Mouse (Mus musculus) spleen, postnatal 14 days (tissue): ENCODE data around the gene Ncor2.

Source experiments
- DNase-seq, 2 experiments: peaks; one replicate each; pipeline ENCODE4 v3.0.0; 2021 to 2022; ENCODE audit warnings: low spot score in 2 of 2

Gene Ncor2

DNA sequence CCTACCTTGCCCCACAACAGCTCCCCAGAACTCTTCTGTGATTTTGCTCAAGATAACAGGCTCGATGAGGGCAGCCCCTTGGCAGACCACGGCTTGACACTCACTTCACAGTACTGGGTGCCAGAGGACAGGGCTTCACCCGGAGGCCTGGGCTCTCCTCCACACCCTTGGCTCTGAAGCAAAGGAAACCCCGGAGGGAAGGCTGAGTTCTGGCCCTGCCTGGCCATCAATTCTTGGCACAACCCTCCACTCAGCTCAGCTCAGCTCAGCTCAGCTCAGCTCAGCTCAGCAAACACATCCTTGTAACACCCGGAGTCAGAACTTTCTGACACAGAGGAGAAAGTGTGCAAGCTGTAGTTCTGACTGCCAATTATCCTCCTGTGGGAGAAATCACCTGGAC is 30.3 kb downstream of the Ncor2 start:
- DNase-seq: no peak

DNA sequence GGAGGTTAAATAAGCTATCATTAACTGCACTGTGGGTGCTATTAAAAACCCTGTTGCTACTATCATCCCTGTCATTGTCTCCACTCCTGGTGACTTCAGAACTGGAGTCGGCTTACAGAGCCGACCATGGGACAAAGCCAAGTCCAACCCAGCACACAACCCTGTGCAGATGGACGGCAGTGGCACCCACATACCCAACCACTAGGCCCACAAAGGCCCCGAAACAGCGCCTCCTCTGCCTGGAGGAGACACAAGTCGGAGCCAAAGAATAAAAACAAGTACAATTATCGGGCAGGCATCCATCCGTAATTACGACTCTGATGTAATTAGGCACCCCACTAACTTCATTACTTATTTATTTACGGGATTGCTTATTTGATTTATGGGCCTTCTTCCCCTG is 30.8 kb downstream of the Ncor2 start:
- DNase-seq: no peak

DNA sequence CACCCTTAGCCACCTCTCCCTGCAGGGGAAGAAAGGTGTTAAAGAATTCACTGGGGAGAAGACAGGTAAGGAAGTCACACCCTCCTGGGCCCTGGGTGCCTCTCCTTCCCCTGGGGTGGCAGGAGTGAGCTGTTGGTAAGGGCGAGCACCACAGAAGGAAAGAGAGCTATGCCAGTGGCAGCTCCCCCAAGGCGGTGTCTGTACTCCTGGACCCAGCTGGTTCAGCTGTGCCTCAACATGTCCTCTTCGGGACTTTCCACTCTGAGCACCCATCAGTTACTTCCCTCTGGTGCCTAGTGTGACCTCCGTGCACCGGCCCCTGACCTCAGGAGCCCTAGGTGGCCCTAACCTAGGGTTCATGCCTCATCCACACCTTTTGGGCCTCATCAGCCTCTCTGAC is 31.9 kb downstream of the Ncor2 start:
- DNase-seq: no peak

DNA sequence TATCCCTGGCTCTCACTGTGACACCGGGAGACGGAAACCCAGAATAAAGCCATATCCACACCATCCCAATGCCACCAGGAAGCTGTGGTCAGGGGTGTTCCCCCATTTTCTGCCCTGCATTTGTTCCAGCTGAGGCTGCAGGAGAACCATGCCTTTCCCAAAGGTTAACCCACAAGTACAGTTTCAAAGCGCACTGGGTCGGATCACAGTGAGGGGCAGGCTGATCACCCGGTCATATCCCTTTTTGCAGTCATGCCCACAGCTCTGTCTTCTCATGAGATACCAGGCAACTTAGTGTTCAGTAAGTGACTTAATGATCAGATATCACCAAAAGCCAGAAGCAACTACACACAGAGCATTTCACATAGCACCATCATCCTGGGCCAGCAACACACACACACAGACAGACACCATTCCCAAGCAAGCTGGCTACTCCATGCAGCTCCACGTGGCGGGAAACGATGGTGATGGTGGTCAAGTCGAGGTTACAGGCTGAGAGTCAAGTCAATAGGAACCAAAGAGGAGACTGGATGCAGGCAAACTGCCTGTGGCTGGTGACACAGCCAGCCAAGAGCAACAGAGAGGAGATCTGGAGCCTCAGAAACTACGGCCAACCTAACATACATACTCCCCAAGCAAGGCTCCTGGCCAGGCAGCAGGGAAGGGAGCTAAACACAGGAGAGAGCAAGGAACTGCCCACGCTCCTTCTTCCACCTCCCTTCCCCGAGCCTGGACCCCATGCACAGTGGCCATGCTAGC is 35.7 kb downstream of the Ncor2 start:
- DNase-seq: no peak

DNA sequence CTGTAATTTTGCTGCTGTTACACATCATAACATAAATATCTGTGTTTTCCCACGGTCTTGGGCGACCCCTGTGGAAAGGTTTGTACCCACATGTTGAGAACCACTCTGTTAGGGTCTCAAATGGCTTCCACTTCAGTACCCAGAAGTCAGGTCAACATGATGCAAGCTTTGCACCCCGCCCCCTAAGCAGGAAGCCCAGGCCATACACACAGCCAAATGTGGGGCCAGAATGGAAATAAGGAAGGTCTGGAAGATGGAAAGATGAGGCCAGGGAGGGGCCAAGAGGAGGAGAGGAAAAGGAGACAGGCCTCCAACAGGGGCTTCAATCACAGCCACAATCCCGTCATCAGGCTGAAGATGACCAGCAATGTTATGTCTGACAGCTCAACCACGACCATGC is 37.1 kb downstream of the Ncor2 start:
- DNase-seq: no peak

DNA sequence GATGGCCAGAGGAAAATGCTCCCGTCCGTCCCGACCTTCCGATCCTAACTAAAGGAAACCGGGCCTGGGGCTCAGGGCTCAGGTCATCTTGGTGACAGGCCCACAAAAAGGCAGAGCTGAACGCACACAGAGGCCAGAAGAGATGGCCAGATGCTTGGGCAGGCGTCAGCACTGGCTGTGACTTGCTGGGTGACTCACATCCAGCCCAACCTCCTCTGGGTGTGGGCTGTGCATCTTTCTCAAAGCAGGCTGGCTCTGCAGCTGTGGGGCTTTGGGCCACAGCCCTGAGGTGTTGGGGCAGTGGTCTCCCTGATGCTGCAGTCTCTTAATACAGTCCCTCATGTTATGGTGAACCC is 37.5 kb downstream of the Ncor2 start:
- DNase-seq: no peak

DNA sequence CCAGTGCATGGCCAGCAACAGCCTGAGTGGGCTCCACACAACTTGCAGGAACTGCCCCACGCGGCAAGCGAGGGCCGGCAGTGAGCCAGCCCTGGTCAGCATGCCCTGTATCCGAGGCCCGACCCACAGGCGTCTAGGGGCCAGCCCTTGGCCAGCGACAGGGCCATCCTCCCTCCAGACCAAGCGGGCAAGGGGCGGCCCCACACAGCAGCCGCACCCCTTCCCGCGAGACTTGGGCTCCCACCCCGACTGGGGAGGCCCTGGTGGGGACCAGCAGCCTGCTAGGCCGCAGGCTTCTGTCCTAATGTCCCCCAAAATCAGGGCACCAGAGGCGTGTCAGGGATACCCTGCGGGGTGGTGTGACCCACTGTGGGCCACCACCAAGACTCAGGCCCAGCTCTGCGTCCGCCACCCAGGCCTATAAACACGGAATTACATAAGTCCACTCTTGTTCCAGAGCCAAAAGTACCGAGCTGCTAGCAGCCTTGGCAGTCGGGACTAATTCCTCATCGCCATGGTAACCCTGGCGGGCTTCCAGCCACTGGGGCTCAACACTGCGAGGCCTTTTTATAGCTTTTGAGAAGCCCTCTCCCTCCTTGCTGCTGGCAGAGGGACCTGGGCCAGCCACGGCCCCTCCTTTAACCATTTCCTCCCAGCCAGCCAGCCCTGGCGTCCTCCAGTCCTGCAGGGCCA is 38.0 kb downstream of the Ncor2 start:
- peak; percentile 43 to 44 for DNase-seq

DNA sequence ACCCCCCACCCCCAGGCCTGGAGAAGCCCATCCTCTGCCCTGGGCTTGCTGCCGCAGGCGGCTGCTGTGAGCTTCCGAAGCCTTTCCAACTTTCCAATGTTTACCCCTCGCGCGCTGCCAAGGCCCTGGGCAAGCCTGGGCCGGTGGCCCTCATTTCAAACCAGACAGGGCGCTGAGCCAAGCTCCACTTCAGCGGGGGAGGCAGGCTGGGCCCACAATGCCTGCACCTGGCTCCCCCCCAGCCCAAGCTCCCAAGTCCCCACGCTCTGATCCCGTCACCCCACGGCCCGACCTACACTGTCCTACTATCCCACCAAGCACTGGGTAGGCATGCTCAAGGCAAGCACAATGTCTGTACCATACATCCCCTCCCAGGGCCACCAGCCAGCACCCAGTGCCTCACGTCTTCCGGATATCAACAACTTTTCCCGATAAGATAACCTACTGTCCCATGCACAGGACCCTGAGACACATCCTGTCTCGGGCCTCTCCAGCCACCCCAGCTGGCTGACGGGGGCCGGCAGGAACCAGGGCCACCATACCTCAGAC is 38.8 kb downstream of the Ncor2 start:
- no peak for DNase-seq

DNA sequence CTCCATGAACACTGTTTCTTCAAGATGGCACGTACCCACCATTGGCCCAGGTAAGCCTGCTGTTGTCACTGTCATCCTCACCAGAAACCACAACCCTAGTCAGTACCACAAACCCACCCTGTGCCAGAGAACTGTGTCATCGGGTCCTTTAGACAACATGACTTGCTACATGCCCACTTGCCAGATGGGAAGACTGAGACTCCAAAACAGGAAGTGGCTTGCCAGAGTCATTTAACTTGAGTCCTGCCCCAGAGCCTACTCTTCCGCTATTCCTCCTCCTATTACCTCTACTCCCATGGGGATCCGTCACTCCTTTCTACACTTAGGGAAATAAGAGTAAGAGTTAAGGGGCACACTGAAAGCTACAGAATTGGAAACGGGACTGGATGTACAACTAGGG is 39.4 kb downstream of the Ncor2 start:
- DNase-seq: no peak

DNA sequence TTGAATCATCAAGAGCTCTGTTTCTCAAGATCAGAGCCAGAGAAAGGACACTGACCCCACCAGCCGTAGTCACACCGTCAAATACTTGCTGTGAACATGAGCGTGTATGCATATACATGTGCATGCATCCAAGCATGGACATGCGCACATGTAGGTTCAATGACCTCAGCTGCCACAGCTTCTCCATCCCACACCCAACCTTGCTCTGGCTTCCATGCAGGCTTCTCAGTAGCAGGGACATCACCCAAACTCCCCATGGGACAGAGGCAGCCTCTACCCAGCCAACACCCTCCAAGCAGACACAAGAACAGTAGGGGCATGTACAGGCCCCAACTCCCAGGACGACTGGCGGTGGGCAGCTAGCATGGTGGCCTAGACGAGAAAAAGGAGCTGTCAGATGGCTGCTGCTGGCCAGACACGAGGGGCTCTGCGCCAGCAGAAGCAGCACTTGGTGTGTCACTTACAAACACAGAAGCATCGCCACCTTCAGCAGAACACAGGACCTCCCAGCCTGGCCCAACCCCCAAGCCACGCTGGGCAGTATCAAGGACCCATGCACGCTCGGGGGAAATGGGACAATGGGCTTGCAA is 40.1 kb downstream of the Ncor2 start:
- no peak for DNase-seq

DNA sequence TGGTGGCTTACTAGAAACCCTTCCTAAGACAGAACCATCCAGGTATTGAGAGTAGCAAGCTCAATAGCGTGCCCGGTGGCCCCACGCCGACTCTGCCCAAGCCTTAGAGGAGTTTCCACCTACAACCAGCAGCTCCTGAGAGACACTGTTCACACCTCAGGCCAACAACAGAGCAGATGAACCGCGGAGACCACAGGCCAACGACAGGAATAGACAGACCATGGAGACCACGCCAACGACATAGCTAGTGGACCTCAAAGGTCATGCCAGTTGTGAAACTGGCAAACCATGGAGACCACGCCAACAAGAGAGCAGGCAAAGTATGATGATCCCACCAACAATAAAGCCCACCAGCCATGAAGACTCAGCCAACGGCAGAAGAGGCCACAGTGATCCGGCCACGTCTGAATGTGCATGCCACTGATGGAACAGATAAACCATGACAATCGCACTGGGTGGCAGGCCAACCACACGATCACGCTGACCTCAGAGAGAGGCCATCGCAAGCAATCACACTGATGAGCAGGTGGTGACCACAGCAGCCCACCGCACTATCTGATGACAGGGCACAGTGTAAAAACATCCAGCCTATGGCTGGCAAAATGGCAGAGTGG is 41.2 kb downstream of the Ncor2 start:
- DNase-seq: no peak

DNA sequence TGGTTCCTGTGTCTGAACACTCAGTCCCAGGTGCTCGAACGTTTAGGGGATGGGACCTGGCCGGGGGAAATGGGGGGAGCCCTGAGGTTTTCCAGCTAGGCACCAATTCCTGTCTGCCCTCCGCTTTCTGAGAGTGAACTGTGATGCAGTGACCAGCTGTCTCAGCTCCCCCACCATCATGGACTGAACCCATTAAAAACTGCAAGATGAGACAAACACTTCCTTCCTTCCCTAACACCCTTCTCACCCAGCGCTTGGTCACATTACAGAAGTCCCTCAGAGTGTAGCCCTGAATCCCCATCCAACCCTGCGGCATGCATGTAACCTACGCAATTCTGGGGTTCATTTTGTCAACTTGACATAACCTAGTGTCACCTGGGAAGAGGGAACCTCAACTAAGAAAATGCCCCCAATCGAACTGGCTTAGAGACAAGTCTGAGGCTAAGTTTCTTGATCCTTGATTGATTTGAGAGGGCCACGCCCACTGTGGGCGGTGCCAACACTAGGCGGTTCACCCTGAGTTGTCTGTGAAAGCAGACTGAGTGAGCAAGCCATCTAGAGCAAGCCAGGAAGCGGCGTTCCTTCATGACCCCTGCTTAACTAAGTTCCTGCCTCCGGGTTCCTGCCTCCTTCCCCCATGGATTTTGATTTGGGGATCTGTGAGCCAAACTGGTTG is 41.9 kb downstream of the Ncor2 start:
- DNase-seq: peak in 1 of 2 experiments; percentile 24

DNA sequence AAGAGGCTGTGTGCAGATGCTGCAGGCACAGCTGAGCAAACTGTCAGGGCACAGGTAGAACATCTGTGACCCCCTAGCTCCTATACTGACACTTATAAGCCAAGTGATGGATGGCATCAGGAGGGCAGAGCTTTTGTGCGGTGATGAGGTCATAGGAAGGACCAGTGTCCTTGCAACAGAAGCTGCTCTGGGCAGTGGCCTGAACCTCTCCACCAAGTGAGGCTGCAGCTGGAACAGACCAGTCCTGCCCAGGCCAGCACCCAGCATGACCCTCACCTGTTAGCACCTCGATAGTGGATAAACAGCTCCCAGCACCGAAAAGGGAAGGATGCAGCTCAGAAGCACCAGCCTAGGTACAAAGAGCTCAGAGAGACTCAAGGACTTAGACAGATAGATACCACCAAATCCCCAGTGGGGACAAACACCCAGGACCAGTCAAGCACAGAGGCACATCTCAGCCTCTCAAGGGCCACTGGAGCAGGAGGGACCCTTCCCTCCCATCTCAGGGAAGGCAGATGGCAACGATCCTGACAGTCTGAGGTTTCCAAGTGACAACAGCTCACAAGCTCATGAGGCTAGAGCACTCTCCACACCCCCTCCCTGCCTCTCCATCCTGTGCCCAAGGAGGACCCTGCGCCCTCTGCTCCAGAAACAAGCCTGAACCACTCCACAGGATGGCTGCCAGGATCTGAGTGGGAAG is 42.6 kb downstream of the Ncor2 start:
- no peak for DNase-seq

DNA sequence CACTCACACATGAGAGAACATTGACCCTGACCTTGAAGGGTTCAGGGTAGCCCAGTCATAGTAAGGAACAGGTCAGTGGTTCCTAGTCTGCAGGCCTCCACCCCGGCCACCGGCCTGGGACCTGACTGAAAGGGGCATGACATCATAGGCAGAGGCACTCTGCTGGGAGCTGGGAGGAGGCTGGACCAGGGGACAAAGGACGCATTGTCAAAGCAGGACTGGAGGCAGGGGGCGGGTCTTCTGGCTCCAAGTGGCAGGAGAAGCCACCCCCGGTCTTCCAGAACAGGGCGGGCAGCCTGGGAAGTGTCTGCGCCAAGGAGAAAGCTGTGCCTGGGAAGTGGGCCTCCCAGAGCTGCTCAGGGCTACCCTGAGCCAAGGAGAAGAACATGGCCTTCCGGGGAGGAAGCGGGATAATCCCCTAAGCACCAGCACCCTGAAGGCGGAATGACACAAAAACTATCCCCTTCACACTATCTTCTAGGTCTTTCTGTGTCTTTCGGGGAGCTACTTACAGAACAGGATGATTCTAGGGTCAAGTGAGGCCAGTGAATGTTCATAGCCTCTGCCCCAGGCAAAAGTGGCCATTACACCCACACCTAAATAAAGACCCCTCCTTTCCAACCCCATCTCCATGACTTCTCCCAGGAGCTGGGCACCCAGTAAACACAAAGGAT is 44.1 kb downstream of the Ncor2 start:
- no peak for DNase-seq

DNA sequence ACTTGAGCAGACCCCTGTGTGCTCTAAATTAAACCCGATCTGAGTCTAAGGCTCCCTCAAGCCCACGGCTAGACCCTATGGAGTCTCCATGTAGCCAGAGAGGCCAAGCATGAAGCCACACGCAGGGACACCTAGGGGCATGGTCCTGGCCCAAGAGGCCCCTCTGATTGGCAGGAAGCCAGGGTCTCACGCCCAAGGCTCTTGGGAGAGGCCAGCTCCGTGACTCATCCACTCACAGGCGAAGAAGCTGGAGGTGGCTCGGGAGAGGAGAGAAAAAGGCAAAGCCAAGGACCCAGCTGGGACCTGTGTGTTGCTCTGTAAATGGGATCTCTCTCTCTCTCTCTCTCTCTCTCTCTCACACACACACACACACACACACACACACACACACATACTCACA is 44.6 kb downstream of the Ncor2 start:
- DNase-seq: no peak

DNA sequence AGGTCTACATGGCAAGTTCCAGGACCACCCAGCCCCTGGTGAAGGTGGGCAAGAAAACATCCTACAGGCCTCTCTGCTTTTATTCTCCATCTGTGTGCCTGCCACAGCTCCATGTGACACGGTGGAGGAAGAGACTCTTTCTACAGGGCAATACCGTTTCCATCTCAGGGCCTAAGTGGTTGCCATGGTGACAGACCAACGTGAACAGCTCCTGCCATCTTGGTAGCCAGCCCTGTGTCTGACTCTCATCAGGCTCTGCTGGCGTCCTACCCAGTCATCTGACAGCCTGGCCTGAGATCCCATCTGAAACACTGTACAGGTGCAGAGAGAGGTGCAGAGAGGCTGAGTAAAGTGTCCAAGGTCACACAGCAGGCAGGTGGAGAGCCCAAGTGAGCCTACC is 45.4 kb downstream of the Ncor2 start:
- no peak for DNase-seq

DNA sequence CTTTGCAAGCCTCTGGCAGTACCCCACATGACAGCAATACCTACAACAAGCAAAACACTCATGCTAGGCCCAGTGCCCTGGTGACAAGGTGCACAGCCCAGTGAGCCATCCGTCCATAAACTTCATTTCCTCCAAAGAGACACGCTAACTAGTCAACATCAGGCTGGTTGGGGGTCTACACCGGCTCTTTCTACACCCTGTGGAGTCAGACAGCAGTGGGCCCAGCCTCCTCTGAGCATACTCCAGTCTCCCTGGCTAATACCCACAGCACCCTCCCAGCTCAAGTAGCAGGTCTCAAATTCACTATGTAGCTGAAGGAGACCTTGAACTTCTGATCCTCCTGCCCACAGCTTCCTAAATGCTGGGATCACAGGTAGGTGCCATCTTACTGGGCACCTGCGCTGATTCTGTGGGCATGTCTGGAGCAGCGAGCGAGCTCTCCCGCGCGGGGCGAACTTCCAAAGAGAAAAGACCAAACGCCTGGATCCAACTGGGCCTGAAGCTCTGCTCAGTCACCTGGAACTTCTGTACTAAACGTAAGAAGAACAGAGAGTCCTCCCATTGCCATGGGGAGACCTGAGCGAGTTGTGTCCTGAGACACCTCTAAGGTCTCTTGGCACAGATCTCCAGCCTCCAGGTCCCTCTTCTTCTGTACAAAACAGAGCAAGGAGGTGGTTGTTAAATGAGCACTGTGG is 46.3 kb downstream of the Ncor2 start:
- DNase-seq: no peak

DNA sequence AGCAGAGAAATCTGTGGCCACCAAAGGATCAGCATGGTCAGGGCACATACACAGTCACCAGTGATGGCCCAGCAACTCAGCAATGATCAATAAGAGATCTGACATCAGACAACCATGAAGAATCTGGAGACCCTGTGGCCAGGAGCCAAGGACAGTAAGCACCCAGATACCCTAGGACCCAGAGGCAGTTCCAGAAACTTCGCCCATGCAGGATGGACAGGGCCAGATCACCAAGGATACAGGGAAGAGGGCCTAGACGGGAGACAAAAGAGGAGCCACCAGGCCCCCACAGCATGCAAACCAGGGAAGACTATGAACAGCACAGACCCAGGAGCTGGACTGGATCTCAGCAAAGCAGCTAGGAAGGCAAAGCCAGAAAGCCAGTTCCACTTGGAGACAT is 47.0 kb downstream of the Ncor2 start:
- no peak for DNase-seq

DNA sequence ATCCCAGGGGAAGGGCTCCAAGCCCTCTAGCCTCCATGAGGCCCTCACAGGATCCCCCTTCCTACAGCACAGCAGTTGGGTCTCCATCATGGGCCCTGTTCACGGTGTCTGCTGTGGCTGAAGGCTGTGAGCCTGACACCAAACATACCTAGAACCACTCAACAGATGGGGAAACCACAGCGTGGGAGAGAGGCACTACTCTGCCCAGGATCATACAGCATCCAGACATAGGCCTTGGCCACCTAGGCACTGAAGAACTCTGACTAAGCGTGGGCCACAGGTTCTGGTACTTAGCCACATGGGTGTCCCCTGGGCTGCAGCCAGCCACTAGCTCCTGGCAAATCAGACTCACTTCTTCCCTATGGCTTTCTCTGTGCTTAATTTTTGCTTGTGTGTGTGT is 48.6 kb downstream of the Ncor2 start:
- DNase-seq: no peak

DNA sequence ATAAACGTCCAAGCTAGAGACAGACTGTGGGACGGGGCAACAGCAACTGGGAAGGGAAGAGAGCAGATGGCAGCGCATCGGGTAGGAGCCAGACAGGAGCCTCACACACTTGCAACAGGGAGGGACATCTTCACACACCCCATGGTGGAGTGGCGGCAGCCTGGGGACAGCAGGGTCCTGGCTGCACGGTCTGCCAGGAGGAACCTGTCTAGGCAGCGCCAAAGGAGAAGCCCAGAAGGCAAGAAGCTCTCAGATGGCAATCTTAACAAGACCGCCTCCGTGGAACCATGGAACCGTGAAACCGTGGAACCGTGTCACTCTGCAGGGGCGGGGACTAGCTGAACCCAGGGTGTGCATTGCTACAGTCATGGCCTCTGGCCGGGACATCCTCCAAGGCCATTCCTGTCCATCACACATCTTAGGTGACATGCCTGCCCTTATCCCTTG is 50.1 kb downstream of the Ncor2 start:
- DNase-seq: no peak
